Mouse (Mus musculus) hindbrain, embryonic 12.5 days (tissue): ENCODE measurements around the gene Swap70. TPM values are rescaled to one million over a fixed set of nuclear protein-coding genes. Genes with fewer than 3 reads are reported as not detected.

Experiments used
- ATAC-seq: fragments of 200-750 bp; cut with Nextera tagmentation; 2 replicates; pipeline ENCODE4 v1.8.0; 2017; ENCODE audit warnings: moderate TSS enrichment; ENCODE audit not compliant: low FRiP score
- H3K27ac ChIP-seq: fragments of 300-500 bp; sonication (generic); 2 replicates; pipeline ENCODE4 v1.5.1; 2016; ENCODE audit warnings: mild to moderate bottlenecking
- H3K27me3 ChIP-seq: fragments of 300-500 bp; sonication (generic); 2 replicates; pipeline ENCODE4 v1.6.1; 2016; ENCODE audit warnings: mild to moderate bottlenecking
- H3K36me3 ChIP-seq: fragments of 300-500 bp; sonication (generic); 2 replicates; pipeline ENCODE4 v1.6.1; 2016; ENCODE audit warnings: mild to moderate bottlenecking
- H3K4me1 ChIP-seq: fragments of 300-500 bp; sonication (generic); 2 replicates; pipeline ENCODE4 v1.6.1; 2016
- H3K4me2 ChIP-seq: fragments of 300-500 bp; sonication (generic); replicated peaks from 2 replicates; pipeline ENCODE4 v1.6.1; 2016; ENCODE audit warnings: mild to moderate bottlenecking
- H3K4me3 ChIP-seq: fragments of 300-500 bp; sonication (generic); 2 replicates; pipeline ENCODE4 v1.5.1; 2016; ENCODE audit warnings: mild to moderate bottlenecking
- H3K9ac ChIP-seq: fragments of 300-500 bp; sonication (generic); 2 replicates; pipeline ENCODE4 v1.6.1; 2016; ENCODE audit warnings: mild to moderate bottlenecking, moderate library complexity
- H3K9me3 ChIP-seq: fragments of 300-500 bp; sonication (generic); replicated peaks from 2 replicates; pipeline ENCODE4 v1.6.1; 2016; ENCODE audit warnings: mild to moderate bottlenecking
- WGBS: fragments of 180-500 bp; shearing (Covaris S2); methylation state at CpG from one replicate; pipeline ENCODE4 v1.1.7; 2016; 5-methylcytosine and 5-hydroxymethylcytosine counted together
- polyA plus RNA-seq: library from polyadenylated mRNA; unstranded; fragments of >200 nt; fragmentation: Nextera tagmentation; extraction: Ambion mirVana; gene quantifications from 2 replicates; pipeline ENCODE4 v1.2.1, GENCODE M21; 2016

Swap70 gene
- polyA plus RNA-seq, 1 experiment from 2014 or later, result 20.7 TPM

DNA sequence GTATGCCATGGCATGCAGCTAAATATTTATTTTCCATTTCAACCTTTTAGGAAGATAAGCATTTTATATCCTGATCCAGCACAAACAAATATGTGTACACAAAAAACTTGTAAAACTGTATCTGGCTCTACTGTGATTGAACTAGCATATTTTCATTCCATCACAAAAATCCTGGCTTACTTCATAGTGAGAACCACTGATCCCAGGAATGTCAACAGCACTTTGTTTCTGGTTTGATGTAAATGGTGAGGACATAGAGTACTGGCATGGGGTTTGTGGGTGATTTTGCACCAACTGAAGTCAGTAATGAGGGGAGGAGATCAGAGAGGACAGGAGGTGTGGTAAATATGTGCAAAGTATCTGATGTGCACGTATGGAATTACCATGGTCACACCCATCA lies 41.1 kb downstream of the Swap70 start:
- H3K27ac ChIP-seq, result no peak overlapping the region
- 83% methylated on average over 1 of the region's 1 CpGs for WGBS
- ATAC-seq, result no peak

DNA sequence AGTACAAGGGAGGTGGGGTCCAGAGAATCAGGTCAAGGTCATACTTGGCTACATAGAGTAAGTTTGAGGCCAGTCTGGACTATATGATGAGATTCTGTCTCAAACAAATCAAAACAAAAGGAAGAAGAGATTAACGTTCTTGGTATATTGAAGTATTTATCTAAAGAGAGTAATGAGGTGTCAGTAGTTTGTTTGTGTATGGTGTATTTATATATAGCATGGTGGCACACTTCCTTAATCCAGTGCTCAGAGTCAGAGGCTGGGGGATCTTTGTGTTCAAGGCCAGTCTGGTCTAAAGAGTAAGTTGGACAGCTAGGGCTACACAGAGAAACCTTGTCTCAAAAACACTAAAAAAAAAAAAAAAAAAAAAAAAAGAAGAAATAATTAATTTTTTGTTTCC lies 42.0 kb downstream of the Swap70 start:
- Histone ChIP-seq H3K4me3 (no peak overlapping the region), H3K27me3 (no peaks in the 10 kb centered on the region), H3K9ac (no peak overlapping the region), H3K4me1 (no peaks in the 10 kb centered on the region), H3K9me3 (no peaks in the 10 kb centered on the region), H3K27ac (no peak overlapping the region), H3K4me2 (no peak overlapping the region), H3K36me3 (no peaks in the 10 kb centered on the region)
- no peak for ATAC-seq
- 94% methylated on average over 1 of the region's 1 CpGs for WGBS

More for the DNA sequence above, 41.1 kb downstream of the Swap70 start:
- H3K4me2 ChIP-seq, result no peak overlapping the region
- no peaks in the 10 kb centered on the region for H3K9me3 ChIP-seq
- no peaks in the 10 kb centered on the region for H3K4me1 ChIP-seq
- no peaks in the 10 kb centered on the region for H3K36me3 ChIP-seq
- no peak overlapping the region for H3K9ac ChIP-seq
- no peaks in the 10 kb centered on the region for H3K27me3 ChIP-seq
- H3K4me3 ChIP-seq, result no peak overlapping the region

GRCm38 (mm10) chr7:110265796-110266195 lies 44.3 kb downstream of the Swap70 start:
- no peaks in the 10 kb centered on the region for H3K27me3 ChIP-seq
- ATAC-seq, result no peak
- H3K9ac ChIP-seq, result no peak overlapping the region
- peaks cover 8% of the 10 kb centered on the region for H3K36me3 ChIP-seq
- WGBS, result 40% methylated on average over 7 of the region's 7 CpGs
- no peak overlapping the region for H3K4me3 ChIP-seq
- H3K4me2 ChIP-seq, result no peak overlapping the region
- H3K4me1 ChIP-seq, result no peaks in the 10 kb centered on the region
- no peaks in the 10 kb centered on the region for H3K9me3 ChIP-seq
- H3K27ac ChIP-seq, result no peak overlapping the region

DNA sequence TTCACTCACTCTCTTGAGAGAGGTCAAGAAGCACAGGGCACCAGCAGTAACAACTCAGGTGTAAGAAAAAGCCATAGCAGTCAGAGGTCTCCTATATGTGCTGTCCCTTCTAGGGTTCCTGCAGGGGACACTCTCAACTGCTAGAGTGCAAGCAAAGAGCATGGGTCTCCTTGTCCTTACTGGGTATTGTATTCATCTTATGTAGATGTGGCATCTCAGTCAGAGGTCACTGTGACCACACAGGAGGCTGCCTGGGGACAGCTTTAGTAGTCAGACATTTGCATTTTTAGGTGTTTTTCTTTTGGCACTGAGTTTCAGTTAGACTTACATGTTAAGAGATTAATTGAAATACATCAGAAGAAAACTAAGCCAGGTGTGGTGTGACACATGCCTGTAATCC lies 45.5 kb downstream of the Swap70 start:
- H3K9me3 ChIP-seq, result no peaks in the 10 kb centered on the region
- H3K36me3 ChIP-seq, result peaks cover 8% of the 10 kb centered on the region
- H3K4me1 ChIP-seq, result no peaks in the 10 kb centered on the region
- H3K4me2 ChIP-seq, result no peak overlapping the region
- no peak overlapping the region for H3K27ac ChIP-seq
- H3K9ac ChIP-seq, result no peak overlapping the region
- no peak for ATAC-seq
- H3K4me3 ChIP-seq, result no peak overlapping the region
- H3K27me3 ChIP-seq, result no peaks in the 10 kb centered on the region

DNA sequence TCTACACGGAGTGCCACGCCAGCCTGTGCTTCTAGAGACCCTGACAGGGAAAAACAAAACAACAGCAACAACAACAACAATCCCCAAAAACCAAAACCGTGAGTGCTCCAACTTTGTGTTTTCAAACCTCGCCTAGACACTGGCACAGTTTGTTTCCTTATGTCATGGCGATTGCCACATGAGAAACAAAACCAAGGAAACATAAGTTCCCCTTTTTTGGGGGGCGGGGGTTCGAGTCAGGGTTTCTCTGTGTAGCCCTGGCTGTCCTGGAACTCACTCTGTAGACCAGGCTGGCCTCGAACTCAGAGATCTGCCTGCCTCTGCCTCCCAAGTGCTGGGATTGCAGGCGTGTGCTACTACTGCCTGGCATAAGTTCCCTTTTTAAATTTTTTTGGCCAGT lies 46.5 kb downstream of the Swap70 start:
- peaks cover 8% of the 10 kb centered on the region for H3K36me3 ChIP-seq
- H3K4me2 ChIP-seq, result no peak overlapping the region
- no peak overlapping the region for H3K9ac ChIP-seq
- no peak overlapping the region for H3K4me3 ChIP-seq
- H3K9me3 ChIP-seq, result no peaks in the 10 kb centered on the region
- H3K27ac ChIP-seq, result no peak overlapping the region
- no peaks in the 10 kb centered on the region for H3K4me1 ChIP-seq
- WGBS, result 95% methylated on average over 9 of the region's 9 CpGs
- ATAC-seq, result no peak
- no peaks in the 10 kb centered on the region for H3K27me3 ChIP-seq

- Histone ChIP-seq H3K9me3 (no peaks in the 10 kb centered on the region), H3K27me3 (no peaks in the 10 kb centered on the region), H3K36me3 (peaks cover 8% of the 10 kb centered on the region), H3K27ac (no peak overlapping the region), H3K4me3 (no peak overlapping the region), H3K4me1 (no peaks in the 10 kb centered on the region), H3K4me2 (no peak overlapping the region), H3K9ac (no peak overlapping the region)
- no peak for ATAC-seq
- WGBS, result 85% methylated on average over 4 of the region's 4 CpGs
These were observed 47.0 kb downstream of the Swap70 start for GRCm38 (mm10) chr7:110268511-110268910.

DNA sequence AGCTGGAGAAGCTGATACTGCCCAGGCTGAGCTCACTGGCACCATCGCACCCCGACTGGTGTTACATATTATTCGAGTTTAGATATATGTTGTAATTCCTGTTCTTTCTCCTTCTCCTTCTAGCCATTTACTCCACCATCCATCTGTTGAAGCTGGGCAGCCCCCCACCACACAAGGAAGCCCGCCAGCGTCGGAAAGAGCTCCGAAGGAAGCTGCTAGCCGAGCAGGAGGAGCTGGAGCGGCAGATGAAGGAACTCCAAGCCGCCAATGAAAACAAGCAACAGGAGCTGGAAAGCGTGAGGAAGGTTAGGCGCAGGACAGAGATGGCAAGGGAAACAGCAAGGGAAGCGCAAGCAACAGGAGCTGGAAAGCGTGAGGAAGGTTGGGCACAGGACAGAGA lies 48.3 kb downstream of the Swap70 start:
- no peaks in the 10 kb centered on the region for H3K4me1 ChIP-seq
- no peaks in the 10 kb centered on the region for H3K27me3 ChIP-seq
- WGBS, result 91% methylated on average over 14 of the region's 14 CpGs
- H3K4me3 ChIP-seq, result no peak overlapping the region
- no peaks in the 10 kb centered on the region for H3K9me3 ChIP-seq
- H3K36me3 ChIP-seq, result peaks cover 8% of the 10 kb centered on the region
- no peak overlapping the region for H3K27ac ChIP-seq
- no peak overlapping the region for H3K9ac ChIP-seq
- H3K4me2 ChIP-seq, result no peak overlapping the region
- ATAC-seq, result no peak

DNA sequence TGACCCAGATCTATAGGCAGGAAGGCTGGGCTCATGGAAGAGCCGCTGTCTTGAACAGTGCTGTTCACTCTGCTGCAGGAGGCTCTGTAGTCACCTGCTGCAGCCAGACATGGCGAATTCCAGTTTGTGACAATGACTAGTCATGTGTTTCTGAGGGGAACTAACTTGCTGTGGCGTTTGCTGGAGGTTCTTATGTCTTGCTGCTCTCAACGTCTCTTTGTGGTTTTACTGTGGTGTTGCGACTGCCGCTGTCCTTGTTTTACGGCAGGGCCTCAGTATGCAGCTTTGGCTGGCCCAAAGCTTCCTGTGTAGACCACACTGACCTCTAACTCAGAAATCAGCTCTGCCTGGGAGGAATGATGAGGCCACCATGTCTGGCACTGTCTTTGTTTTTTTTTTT lies 48.9 kb downstream of the Swap70 start:
- 94% methylated on average over 7 of the region's 7 CpGs for WGBS
- Histone ChIP-seq H3K9ac (no peak overlapping the region), H3K27me3 (no peaks in the 10 kb centered on the region), H3K27ac (no peak overlapping the region), H3K4me3 (no peak overlapping the region), H3K9me3 (no peaks in the 10 kb centered on the region), H3K4me1 (no peaks in the 10 kb centered on the region), H3K4me2 (no peak overlapping the region), H3K36me3 (peaks cover 8% of the 10 kb centered on the region)
- ATAC-seq, result no peak

GRCm38 (mm10) chr7:110271814-110272213 lies 50.3 kb downstream of the Swap70 start:
- Histone ChIP-seq H3K36me3 (peaks cover 8% of the 10 kb centered on the region), H3K4me3 (no peak overlapping the region), H3K27ac (no peak overlapping the region), H3K9ac (no peak overlapping the region), H3K27me3 (no peaks in the 10 kb centered on the region), H3K4me1 (no peaks in the 10 kb centered on the region), H3K4me2 (no peak overlapping the region), H3K9me3 (no peaks in the 10 kb centered on the region)
- 65% methylated on average over 9 of the region's 9 CpGs for WGBS
- ATAC-seq, result no peak

DNA sequence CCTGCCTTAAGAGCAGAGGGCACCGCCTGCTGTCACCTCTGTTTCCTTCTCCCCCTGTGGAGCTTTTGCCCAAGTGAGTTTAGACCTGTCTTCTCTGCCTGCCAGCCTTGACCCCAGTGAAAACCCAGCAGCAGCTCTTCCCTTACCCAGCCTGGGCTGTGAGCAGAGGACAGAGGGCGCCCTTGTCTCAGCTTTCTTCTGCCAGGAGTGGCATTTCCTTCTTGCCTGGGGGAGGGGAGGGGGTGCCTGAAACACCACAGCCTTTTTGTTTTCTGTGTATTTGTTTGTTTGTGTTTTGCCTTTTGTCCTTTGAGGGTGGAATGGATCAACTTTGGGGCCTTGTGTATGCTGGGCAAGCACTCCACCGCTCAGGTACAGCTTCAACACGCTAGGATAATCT lies 50.9 kb downstream of the Swap70 start:
- 0 out of 2 replicates have a peak overlapping the region, but pooled peaks have one; percentile 24 for H3K9ac ChIP-seq
- peaks cover 8% of the 10 kb centered on the region for H3K36me3 ChIP-seq
- no peak overlapping the region for H3K4me3 ChIP-seq
- WGBS, result 78% methylated on average over 4 of the region's 4 CpGs
- no peak overlapping the region for H3K4me2 ChIP-seq
- no peak for ATAC-seq
- 0 out of 2 replicates have a peak overlapping the region, but pooled peaks have one; percentile 14 for H3K27ac ChIP-seq
- H3K4me1 ChIP-seq, result no peaks in the 10 kb centered on the region
- H3K9me3 ChIP-seq, result no peaks in the 10 kb centered on the region
- H3K27me3 ChIP-seq, result no peaks in the 10 kb centered on the region

GRCm38 (mm10) chr7:110277734-110278245 lies 56.3 kb downstream of the Swap70 start:
- H3K36me3 ChIP-seq, result peaks cover 13% of the 10 kb centered on the region; the same call in 1 of the 2 replicates
- WGBS, result 94% methylated on average over 5 of the region's 5 CpGs
- H3K4me2 ChIP-seq, result no peak overlapping the region
- H3K9me3 ChIP-seq, result no peaks in the 10 kb centered on the region
- H3K9ac ChIP-seq, result no peak overlapping the region
- no peak overlapping the region for H3K4me3 ChIP-seq
- no peaks in the 10 kb centered on the region for H3K4me1 ChIP-seq
- H3K27me3 ChIP-seq, result no peaks in the 10 kb centered on the region
- no peak overlapping the region for H3K27ac ChIP-seq
- ATAC-seq, result no peak

DNA sequence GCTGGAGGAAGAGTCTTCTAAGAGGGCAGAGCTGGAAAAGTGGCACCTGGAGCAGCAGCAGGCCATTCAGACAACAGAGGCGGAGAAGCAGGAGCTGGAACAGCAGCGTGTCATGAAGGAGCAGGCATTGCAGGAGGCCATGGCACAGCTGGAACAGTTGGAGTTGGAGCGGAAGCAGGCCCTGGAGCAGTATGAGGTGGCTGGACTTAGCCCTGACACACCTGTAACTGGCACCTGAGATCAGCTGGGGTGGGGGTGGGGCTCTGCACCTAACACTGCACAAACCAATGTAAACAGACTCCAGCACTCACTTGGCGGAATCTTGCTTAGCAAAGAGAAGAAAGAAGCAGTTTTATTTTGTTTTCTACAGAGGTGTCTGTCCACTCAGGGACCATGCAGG lies 57.7 kb downstream of the Swap70 start:
- no peak overlapping the region for H3K9ac ChIP-seq
- H3K27me3 ChIP-seq, result no peaks in the 10 kb centered on the region
- no peak for ATAC-seq
- no peaks in the 10 kb centered on the region for H3K9me3 ChIP-seq
- H3K4me2 ChIP-seq, result no peak overlapping the region
- WGBS, result 87% methylated on average over 4 of the region's 4 CpGs
- H3K27ac ChIP-seq, result no peak overlapping the region
- peaks cover 13% of the 10 kb centered on the region; the same call in 1 of the 2 replicates for H3K36me3 ChIP-seq
- H3K4me3 ChIP-seq, result no peak overlapping the region
- H3K4me1 ChIP-seq, result no peaks in the 10 kb centered on the region

GRCm38 (mm10) chr7:110281435-110282256 lies 60.1 kb downstream of the Swap70 start:
- Histone ChIP-seq H3K4me2 (no peak overlapping the region), H3K27ac (no peak overlapping the region), H3K36me3 (peaks cover 13% of the 10 kb centered on the region; the same call in 1 of the 2 replicates), H3K4me3 (no peak overlapping the region), H3K27me3 (no peaks in the 10 kb centered on the region), H3K9ac (no peak overlapping the region), H3K9me3 (no peaks in the 10 kb centered on the region), H3K4me1 (no peaks in the 10 kb centered on the region)
- WGBS, result 91% methylated on average over 11 of the region's 11 CpGs
- no peak for ATAC-seq
